Mouse (Mus musculus): Measurements from ENCODE around the gene Gm17018. TPM values are rescaled to one million over a fixed set of nuclear protein-coding genes. Genes with fewer than 3 reads are reported as not detected.
A peak's percentile ranks its signal among the peaks of the same experiment; 100 is the strongest.

The Gm17018 gene
- total and polyA plus RNA-seq, 2 experiments = 3.0 to 6.0 TPM

- Histone ChIP-seq H3K4me1 (ENCODE audit: control insufficient read depth, insufficient read depth, low read length) (no peaks in the 10 kb centered on the region), H3K36me3 (ENCODE audit: control insufficient read depth, insufficient read depth, low read length) (no peaks in the 10 kb centered on the region), H3K27ac (replicated peaks; ENCODE audit: insufficient read depth, low read depth, low read length) (no peak overlapping the region), H3K79me2 (ENCODE audit: control insufficient read depth, insufficient read depth, low read length) (no peaks in the 10 kb centered on the region), H3K4me3 (ENCODE audit: insufficient read depth, low read depth, low read length) (no peak overlapping the region), H3K27me3 (ENCODE audit: control insufficient read depth, insufficient read depth, low read length) (no peaks in the 10 kb centered on the region), H3K9ac (ENCODE audit: low read depth, low read length) (no peak overlapping the region)
- no peak for TF ChIP-seq POLR2A (IDR thresholded peaks at IDR 0.05; ENCODE audit: extremely low read depth, insufficient read depth, low read length)
- no peak for TF ChIP-seq CTCF (IDR thresholded peaks at IDR 0.05; ENCODE audit: low read depth, low read length)
- 74% methylated on average over 8 of the region's 8 CpGs for WGBS
- no peak for DNase-seq (ENCODE audit: extremely low read depth, low read depth, low spot score)
Observed at GRCm38 (mm10) chr19:45535214-45535735, 25.1 kb upstream of the Gm17018 start.

GRCm38 (mm10) chr19:45535929-45536328 lies 24.5 kb upstream of the Gm17018 start:
- H3K27ac ChIP-seq (replicated peaks; ENCODE audit: insufficient read depth, low read depth, low read length) = no peak overlapping the region
- 69% methylated on average over 6 of the region's 6 CpGs for WGBS
- no peak for DNase-seq (ENCODE audit: extremely low read depth, low read depth, low spot score)
- TF ChIP-seq POLR2A (IDR thresholded peaks at IDR 0.05; ENCODE audit: extremely low read depth, insufficient read depth, low read length) (no peak), CTCF (IDR thresholded peaks at IDR 0.05; ENCODE audit: low read depth, low read length) (no peak)
- no peaks in the 10 kb centered on the region for H3K4me1 ChIP-seq (ENCODE audit: control insufficient read depth, insufficient read depth, low read length)
- H3K9ac ChIP-seq (ENCODE audit: low read depth, low read length) = no peak overlapping the region
- H3K4me3 ChIP-seq (ENCODE audit: insufficient read depth, low read depth, low read length) = no peak overlapping the region
- no peaks in the 10 kb centered on the region for H3K27me3 ChIP-seq (ENCODE audit: control insufficient read depth, insufficient read depth, low read length)
- H3K79me2 ChIP-seq (ENCODE audit: control insufficient read depth, insufficient read depth, low read length) = no peaks in the 10 kb centered on the region
- H3K36me3 ChIP-seq (ENCODE audit: control insufficient read depth, insufficient read depth, low read length) = no peaks in the 10 kb centered on the region

GRCm38 (mm10) chr19:45537505-45537904 lies 22.9 kb upstream of the Gm17018 start:
- no peaks in the 10 kb centered on the region for H3K79me2 ChIP-seq (ENCODE audit: control insufficient read depth, insufficient read depth, low read length)
- 67% methylated on average over 1 of the region's 1 CpGs for WGBS
- H3K27ac ChIP-seq (replicated peaks; ENCODE audit: insufficient read depth, low read depth, low read length) = no peak overlapping the region
- H3K36me3 ChIP-seq (ENCODE audit: control insufficient read depth, insufficient read depth, low read length) = no peaks in the 10 kb centered on the region
- TF ChIP-seq CTCF (IDR thresholded peaks at IDR 0.05; ENCODE audit: low read depth, low read length) = peak; percentile 80
- TF ChIP-seq POLR2A (IDR thresholded peaks at IDR 0.05; ENCODE audit: extremely low read depth, insufficient read depth, low read length) = no peak
- peaks cover 5% of the 10 kb centered on the region for H3K27me3 ChIP-seq (ENCODE audit: control insufficient read depth, insufficient read depth, low read length)
- H3K4me1 ChIP-seq (ENCODE audit: control insufficient read depth, insufficient read depth, low read length) = peaks cover 3% of the 10 kb centered on the region; the same call in 1 of the 2 replicates
- H3K9ac ChIP-seq (ENCODE audit: low read depth, low read length) = no peak overlapping the region
- peak; percentile 36 for DNase-seq (ENCODE audit: extremely low read depth, low read depth, low spot score)
- H3K4me3 ChIP-seq (ENCODE audit: insufficient read depth, low read depth, low read length) = no peak overlapping the region

GRCm38 (mm10) chr19:45540657-45541408 lies 19.6 kb upstream of the Gm17018 start:
- Histone ChIP-seq H3K27me3 (ENCODE audit: control insufficient read depth, insufficient read depth, low read length) (peaks cover 8% of the 10 kb centered on the region), H3K4me1 (ENCODE audit: control insufficient read depth, insufficient read depth, low read length) (peaks cover 6% of the 10 kb centered on the region; the same call in 1 of the 2 replicates), H3K4me3 (ENCODE audit: insufficient read depth, low read depth, low read length) (no peak overlapping the region), H3K79me2 (ENCODE audit: control insufficient read depth, insufficient read depth, low read length) (no peaks in the 10 kb centered on the region), H3K36me3 (ENCODE audit: control insufficient read depth, insufficient read depth, low read length) (no peaks in the 10 kb centered on the region), H3K9ac (ENCODE audit: low read depth, low read length) (no peak overlapping the region), H3K27ac (replicated peaks; ENCODE audit: insufficient read depth, low read depth, low read length) (no peak overlapping the region)
- TF ChIP-seq POLR2A (IDR thresholded peaks at IDR 0.05; ENCODE audit: extremely low read depth, insufficient read depth, low read length) = no peak
- no peak for TF ChIP-seq CTCF (IDR thresholded peaks at IDR 0.05; ENCODE audit: low read depth, low read length)
- 44% methylated on average over 8 of the region's 8 CpGs for WGBS
- no peak for DNase-seq (ENCODE audit: extremely low read depth, low read depth, low spot score)

- Histone ChIP-seq H3K79me2 (ENCODE audit: control insufficient read depth, insufficient read depth, low read length) (no peaks in the 10 kb centered on the region), H3K36me3 (ENCODE audit: control insufficient read depth, insufficient read depth, low read length) (no peaks in the 10 kb centered on the region), H3K4me1 (ENCODE audit: control insufficient read depth, insufficient read depth, low read length) (peaks cover 6% of the 10 kb centered on the region; the same call in 1 of the 2 replicates), H3K27ac (replicated peaks; ENCODE audit: insufficient read depth, low read depth, low read length) (no peak overlapping the region), H3K9ac (ENCODE audit: low read depth, low read length) (peak overlapping the region; percentile 6; the same call in 1 of the 2 replicates), H3K4me3 (ENCODE audit: insufficient read depth, low read depth, low read length) (peak overlapping the region; percentile 19; the same call in 1 of the 2 replicates), H3K27me3 (ENCODE audit: control insufficient read depth, insufficient read depth, low read length) (peaks cover 8% of the 10 kb centered on the region)
- DNase-seq (ENCODE audit: extremely low read depth, low read depth, low spot score) = no peak
- TF ChIP-seq CTCF (IDR thresholded peaks at IDR 0.05; ENCODE audit: low read depth, low read length) (no peak), POLR2A (IDR thresholded peaks at IDR 0.05; ENCODE audit: extremely low read depth, insufficient read depth, low read length) (no peak)
- 3% methylated on average over 58 of the region's 58 CpGs for WGBS
Observed at GRCm38 (mm10) chr19:45541409-45542041, 18.9 kb upstream of the Gm17018 start.

Measured in liver, adult 2 months (tissue).